Mouse (Mus musculus) spleen, postnatal 36 days (tissue): ENCODE data around the gene Srd5a3.

Experiments
- DNase-seq, 2 experiments: peaks; one replicate each; pipeline ENCODE4 v3.0.0; 2022; ENCODE audit warnings: low spot score in 2 of 2, mixed read lengths in 1 of 2

Srd5a3 gene

GRCm38 (mm10) chr5:76193075-76193474, 53.0 kb downstream of the Srd5a3 start:
- DNase-seq: no peak

GRCm38 (mm10) chr5:76194377-76194945, 54.4 kb downstream of the Srd5a3 start:
- DNase-seq: no peak

GRCm38 (mm10) chr5:76199346-76199745, 59.3 kb downstream of the Srd5a3 start:
- DNase-seq: no peak

GRCm38 (mm10) chr5:76203171-76203570, 63.1 kb downstream of the Srd5a3 start:
- DNase-seq: no peak
